Mouse (Mus musculus) erythroblast, embryonic 14.5 days (primary cell): ENCODE measurements at regions not wholly inside any gene's neighbourhood (a gene's known extent, or its start where the extent isn't known, plus 50 kb on each side); places are given as distances from the start of the nearest gene placed in this dataset.

ENCODE experiments used
- GATA1 ChIP-seq: IDR thresholded peaks from 2 replicates; pipeline ENCODE4 v1.6.1; 2012; ENCODE audit warnings: low read length, inconsistent platforms, mixed read lengths
- TAL1 ChIP-seq: IDR thresholded peaks from 3 replicates; pipeline ENCODE4 v1.6.1; 2012; ENCODE audit warnings: low read length, inconsistent platforms, mixed read lengths

DNA sequence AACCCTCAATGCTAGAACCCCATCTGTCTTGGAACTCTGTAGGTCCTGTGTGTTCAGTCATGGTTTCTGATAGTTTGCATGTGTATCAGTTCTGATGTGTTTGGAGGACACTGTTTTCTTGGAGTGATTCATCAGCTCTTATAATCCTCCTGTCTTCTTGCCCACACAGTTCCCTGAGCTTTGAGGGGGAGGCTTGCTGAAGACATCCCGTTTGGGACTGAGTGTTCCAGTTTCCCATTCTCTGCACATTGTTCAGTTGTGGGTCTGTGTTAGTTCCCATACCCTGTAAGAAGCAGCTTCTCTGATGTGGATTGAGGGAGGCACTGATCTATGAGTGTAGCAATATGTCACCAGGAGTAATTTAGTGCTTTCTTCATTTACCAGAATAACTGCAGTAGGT is 275.2 kb downstream of the Bcl11a start:
- TF ChIP-seq TAL1 (no peak), GATA1 (no peak)
